Mouse (Mus musculus) bone marrow macrophage, adult 2 months (primary cell): ENCODE measurements at regions not wholly inside any gene's neighbourhood (a gene's known extent, or its start where the extent isn't known, plus 50 kb on each side); places are given as distances from the start of the nearest gene placed in this dataset.

ENCODE experiments used
- CTCF ChIP-seq: IDR thresholded peaks from 2 replicates; pipeline ENCODE4 v1.5.1; 2012; ENCODE audit warnings: low read depth, mild to moderate bottlenecking, low read length, moderate library complexity
- POLR2A ChIP-seq: IDR thresholded peaks from 2 replicates; pipeline ENCODE4 v1.6.1; 2012; ENCODE audit warnings: mild to moderate bottlenecking, low read depth, low read length, borderline replicate concordance

DNA sequence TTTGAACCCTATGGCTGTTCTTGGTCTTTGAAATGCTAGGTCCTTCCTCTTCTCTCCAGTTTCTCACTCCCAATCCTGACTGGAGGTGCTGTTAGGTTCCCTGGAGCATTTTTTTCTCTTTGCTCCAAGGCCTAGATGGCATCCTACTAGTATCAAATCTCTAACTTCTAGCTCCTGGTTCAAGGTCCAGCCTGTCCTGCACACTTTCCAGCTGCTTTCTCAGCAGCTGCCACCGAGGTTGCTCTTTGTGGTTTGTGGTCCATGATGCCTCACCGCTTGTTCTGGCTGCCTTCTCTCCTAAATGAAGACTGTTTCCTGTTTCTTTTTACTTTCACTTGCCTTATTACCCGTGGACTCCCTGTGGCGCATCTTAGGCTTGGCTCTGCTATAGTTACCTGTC, 66.4 kb downstream of the 4930564D02Rik start:
- TF ChIP-seq POLR2A (no peak), CTCF (no peak)
